Mouse (Mus musculus): ENCODE measurements around the gene Ush1c. TPM values are rescaled to one million over a fixed set of nuclear protein-coding genes. Genes with fewer than 3 reads are reported as not detected.

Ush1c gene
- polyA plus RNA-seq, 1 experiment from 2014 or later = 3.4 TPM

DNA sequence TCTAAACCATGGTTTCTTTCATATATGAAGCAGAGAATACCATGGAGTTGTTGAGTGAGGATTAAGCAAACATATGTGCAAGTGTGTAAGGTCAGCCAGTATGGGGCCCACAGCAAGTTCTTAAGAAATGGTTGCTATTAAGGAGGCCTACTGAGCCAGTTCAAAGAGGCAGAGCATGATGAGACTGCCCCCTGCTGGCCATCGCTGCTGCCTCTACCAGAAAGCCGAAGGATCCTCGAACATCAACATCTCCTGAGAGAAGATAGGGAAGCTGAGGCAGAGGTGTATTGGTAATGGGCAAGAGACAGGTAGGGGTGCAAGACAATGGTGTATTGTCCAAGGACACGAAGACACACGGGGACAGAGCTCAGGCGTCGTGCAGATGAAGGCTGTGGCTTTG is 12.1 kb downstream of the Ush1c start:
- DNase-seq (ENCODE audit: low spot score) (peak; percentile 82), ATAC-seq (ENCODE audit: insufficient number of reproducible peaks, low FRiP score, low TSS enrichment, low read depth) (no peak)
- H3K27me3 ChIP-seq (ENCODE audit: control insufficient read depth, insufficient read depth, low read length) = no peaks in the 10 kb centered on the region
- no peak overlapping the region for H3K27ac ChIP-seq (replicated peaks; ENCODE audit: low read depth, low read length)
- no peaks in the 10 kb centered on the region for H3K36me3 ChIP-seq (ENCODE audit: control insufficient read depth, insufficient read depth, low read length)
- H3K4me2 ChIP-seq (ENCODE audit: low read depth, severe bottlenecking) = no peak overlapping the region
- H3K9me3 ChIP-seq (ENCODE audit: control insufficient read depth, low read length) = no peaks in the 10 kb centered on the region
- H3K9ac ChIP-seq (ENCODE audit: low read length) = no peak overlapping the region
- no peaks in the 10 kb centered on the region for H3K4me1 ChIP-seq (ENCODE audit: control insufficient read depth, insufficient read depth, low read length)
- no peak overlapping the region for H3K4me3 ChIP-seq (ENCODE audit: low read depth, low read length)
- WGBS = 25% methylated on average over 7 of the region's 7 CpGs

DNA sequence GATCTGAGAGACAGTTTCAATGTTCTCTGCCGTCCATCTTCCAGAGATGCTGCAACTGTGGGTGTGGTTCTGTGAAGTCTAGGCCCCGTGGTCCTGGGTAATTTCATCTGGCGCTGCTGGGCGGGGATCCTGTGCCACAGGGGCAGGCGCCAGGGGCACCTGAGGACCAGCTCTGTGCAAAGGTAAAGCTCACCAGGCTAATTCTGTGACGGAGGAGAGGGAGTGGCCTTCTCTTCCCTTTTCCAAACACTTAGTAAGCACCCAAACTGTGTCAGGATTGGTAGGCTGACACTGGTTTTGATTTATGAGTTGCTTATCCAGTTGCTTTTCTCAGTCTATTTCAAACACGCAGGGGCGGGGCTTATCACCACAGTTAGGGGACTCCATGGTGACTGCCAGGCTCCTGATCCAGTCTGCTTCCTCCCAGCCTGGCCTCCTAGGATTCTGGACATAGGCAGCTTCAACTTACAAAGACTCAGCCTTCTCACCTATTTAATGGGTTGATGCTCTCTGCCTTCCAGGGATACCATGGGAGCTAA is 17.6 kb downstream of the Ush1c start:
- no peak overlapping the region for H3K4me2 ChIP-seq (ENCODE audit: low read depth, severe bottlenecking)
- H3K27ac ChIP-seq (replicated peaks; ENCODE audit: low read depth, low read length) = no peak overlapping the region
- WGBS = 69% methylated on average over 8 of the region's 8 CpGs
- H3K36me3 ChIP-seq (ENCODE audit: control insufficient read depth, insufficient read depth, low read length) = no peaks in the 10 kb centered on the region
- H3K9ac ChIP-seq (ENCODE audit: low read length) = no peak overlapping the region
- H3K4me1 ChIP-seq (ENCODE audit: control insufficient read depth, insufficient read depth, low read length) = no peaks in the 10 kb centered on the region
- H3K9me3 ChIP-seq (ENCODE audit: control insufficient read depth, low read length) = no peaks in the 10 kb centered on the region
- DNase-seq (ENCODE audit: low spot score) (no peak), ATAC-seq (ENCODE audit: insufficient number of reproducible peaks, low FRiP score, low TSS enrichment, low read depth) (no peak)
- no peaks in the 10 kb centered on the region for H3K27me3 ChIP-seq (ENCODE audit: control insufficient read depth, insufficient read depth, low read length)
- H3K4me3 ChIP-seq (ENCODE audit: low read depth, low read length) = no peak overlapping the region

DNA sequence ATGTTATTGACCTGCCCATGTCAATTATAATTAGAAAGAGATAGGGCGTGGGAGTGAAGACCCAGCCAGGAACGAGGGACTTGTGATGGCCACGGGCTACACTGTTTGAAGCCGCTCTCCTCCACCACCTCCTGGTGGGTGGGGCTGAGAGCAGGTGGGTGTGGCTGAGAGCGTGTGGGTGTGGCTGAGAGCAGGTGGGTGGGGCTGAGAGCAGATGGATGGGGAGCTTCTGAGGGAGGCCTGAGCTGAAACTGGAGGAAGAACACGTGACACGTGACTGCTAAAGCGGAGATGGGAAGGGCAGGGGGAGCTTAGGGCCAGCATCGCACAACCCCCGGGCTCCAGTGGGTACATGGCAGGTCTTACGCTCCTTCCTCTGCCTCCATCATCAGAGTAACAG is 19.9 kb downstream of the Ush1c start:
- Histone ChIP-seq H3K27me3 (ENCODE audit: control insufficient read depth, insufficient read depth, low read length) (no peaks in the 10 kb centered on the region), H3K27ac (replicated peaks; ENCODE audit: low read depth, low read length) (no peak overlapping the region), H3K4me1 (ENCODE audit: control insufficient read depth, insufficient read depth, low read length) (no peaks in the 10 kb centered on the region), H3K4me3 (ENCODE audit: low read depth, low read length) (no peak overlapping the region), H3K36me3 (ENCODE audit: control insufficient read depth, insufficient read depth, low read length) (no peaks in the 10 kb centered on the region), H3K9ac (ENCODE audit: low read length) (no peak overlapping the region), H3K4me2 (ENCODE audit: low read depth, severe bottlenecking) (no peak overlapping the region), H3K9me3 (ENCODE audit: control insufficient read depth, low read length) (no peaks in the 10 kb centered on the region)
- ATAC-seq (ENCODE audit: insufficient number of reproducible peaks, low FRiP score, low TSS enrichment, low read depth) (no peak), DNase-seq (ENCODE audit: low spot score) (peak; percentile 51)
- 9% methylated on average over 11 of the region's 11 CpGs for WGBS

DNA sequence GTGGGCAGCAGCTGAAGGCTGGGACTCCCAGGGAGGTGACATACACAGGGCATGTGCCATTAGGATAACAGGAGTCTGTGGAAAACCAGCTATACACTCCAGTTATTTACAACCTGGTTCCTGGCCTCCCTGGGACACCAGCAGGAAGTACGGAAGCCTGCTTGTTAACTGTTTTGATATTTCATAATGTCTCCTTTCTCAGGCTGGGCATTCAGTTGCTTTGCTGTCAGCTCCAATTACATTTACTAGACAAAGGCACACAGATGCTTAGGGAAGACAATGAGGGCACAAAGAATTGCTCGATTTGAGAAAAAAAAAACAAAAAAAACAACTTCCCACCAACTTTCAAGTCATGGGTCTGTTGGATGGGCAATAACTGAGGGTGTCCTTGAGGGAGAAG is 21.8 kb downstream of the Ush1c start:
- no peaks in the 10 kb centered on the region for H3K36me3 ChIP-seq (ENCODE audit: control insufficient read depth, insufficient read depth, low read length)
- no peak overlapping the region for H3K9ac ChIP-seq (ENCODE audit: low read length)
- 79% methylated on average over 2 of the region's 2 CpGs for WGBS
- no peak overlapping the region for H3K27ac ChIP-seq (replicated peaks; ENCODE audit: low read depth, low read length)
- no peak overlapping the region for H3K4me2 ChIP-seq (ENCODE audit: low read depth, severe bottlenecking)
- no peak for DNase-seq (ENCODE audit: low spot score)
- H3K4me1 ChIP-seq (ENCODE audit: control insufficient read depth, insufficient read depth, low read length) = no peaks in the 10 kb centered on the region
- no peak for ATAC-seq (ENCODE audit: insufficient number of reproducible peaks, low FRiP score, low TSS enrichment, low read depth)
- H3K27me3 ChIP-seq (ENCODE audit: control insufficient read depth, insufficient read depth, low read length) = no peaks in the 10 kb centered on the region
- no peak overlapping the region for H3K4me3 ChIP-seq (ENCODE audit: low read depth, low read length)
- no peaks in the 10 kb centered on the region for H3K9me3 ChIP-seq (ENCODE audit: control insufficient read depth, low read length)

DNA sequence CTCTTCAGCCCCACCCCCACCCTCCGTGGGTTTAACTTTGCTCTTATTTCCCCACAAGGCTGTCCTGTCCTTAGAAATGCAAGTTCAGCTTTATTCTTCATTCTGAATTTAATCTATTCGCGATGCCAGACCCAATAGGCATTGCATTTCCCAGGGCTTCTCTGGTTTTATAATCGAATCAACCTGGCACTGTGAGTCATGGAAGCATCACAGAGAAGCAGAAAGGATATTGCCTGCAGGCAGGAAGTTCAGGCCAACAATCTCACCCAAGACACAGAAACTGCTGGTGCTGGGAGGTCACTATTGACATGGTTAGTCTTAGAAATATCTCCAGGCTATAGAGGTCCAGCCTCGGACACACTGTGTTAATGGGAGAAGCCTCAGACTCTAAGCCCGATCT is 28.0 kb downstream of the Ush1c start:
- DNase-seq (ENCODE audit: low spot score) (no peak), ATAC-seq (ENCODE audit: insufficient number of reproducible peaks, low FRiP score, low TSS enrichment, low read depth) (no peak)
- H3K36me3 ChIP-seq (ENCODE audit: control insufficient read depth, insufficient read depth, low read length) = no peaks in the 10 kb centered on the region
- no peaks in the 10 kb centered on the region for H3K9me3 ChIP-seq (ENCODE audit: control insufficient read depth, low read length)
- no peaks in the 10 kb centered on the region for H3K4me1 ChIP-seq (ENCODE audit: control insufficient read depth, insufficient read depth, low read length)
- H3K9ac ChIP-seq (ENCODE audit: low read length) = no peak overlapping the region
- H3K4me2 ChIP-seq (ENCODE audit: low read depth, severe bottlenecking) = no peak overlapping the region
- 91% methylated on average over 6 of the region's 6 CpGs for WGBS
- H3K27ac ChIP-seq (replicated peaks; ENCODE audit: low read depth, low read length) = no peak overlapping the region
- H3K27me3 ChIP-seq (ENCODE audit: control insufficient read depth, insufficient read depth, low read length) = no peaks in the 10 kb centered on the region
- no peak overlapping the region for H3K4me3 ChIP-seq (ENCODE audit: low read depth, low read length)

DNA sequence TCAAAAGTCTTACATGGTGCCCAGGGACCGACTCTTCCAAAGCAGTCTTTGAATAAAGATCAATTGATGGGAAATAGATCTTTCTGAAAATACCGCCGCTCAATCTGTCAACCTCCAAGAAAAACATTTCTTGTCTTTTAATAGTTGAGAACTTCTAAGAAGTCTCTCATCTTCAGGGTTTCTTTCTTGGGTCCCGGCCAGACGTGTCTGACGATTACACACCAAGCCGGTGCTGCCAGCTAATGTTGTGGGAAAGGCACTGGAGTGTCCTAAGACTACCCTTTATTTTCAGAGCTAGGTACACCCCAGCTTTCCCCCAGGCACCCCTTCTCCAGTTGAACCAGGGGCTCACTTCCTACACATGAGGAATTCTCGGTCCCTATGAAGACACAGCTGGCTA is 30.2 kb downstream of the Ush1c start:
- Histone ChIP-seq H3K36me3 (ENCODE audit: control insufficient read depth, insufficient read depth, low read length) (no peaks in the 10 kb centered on the region), H3K9me3 (ENCODE audit: control insufficient read depth, low read length) (no peaks in the 10 kb centered on the region), H3K27ac (replicated peaks; ENCODE audit: low read depth, low read length) (no peak overlapping the region), H3K27me3 (ENCODE audit: control insufficient read depth, insufficient read depth, low read length) (no peaks in the 10 kb centered on the region), H3K4me3 (ENCODE audit: low read depth, low read length) (no peak overlapping the region), H3K4me1 (ENCODE audit: control insufficient read depth, insufficient read depth, low read length) (no peaks in the 10 kb centered on the region), H3K4me2 (ENCODE audit: low read depth, severe bottlenecking) (no peak overlapping the region), H3K9ac (ENCODE audit: low read length) (no peak overlapping the region)
- no peak for DNase-seq (ENCODE audit: low spot score)
- ATAC-seq (ENCODE audit: insufficient number of reproducible peaks, low FRiP score, low TSS enrichment, low read depth) = no peak
- WGBS = 92% methylated on average over 8 of the region's 8 CpGs

DNA sequence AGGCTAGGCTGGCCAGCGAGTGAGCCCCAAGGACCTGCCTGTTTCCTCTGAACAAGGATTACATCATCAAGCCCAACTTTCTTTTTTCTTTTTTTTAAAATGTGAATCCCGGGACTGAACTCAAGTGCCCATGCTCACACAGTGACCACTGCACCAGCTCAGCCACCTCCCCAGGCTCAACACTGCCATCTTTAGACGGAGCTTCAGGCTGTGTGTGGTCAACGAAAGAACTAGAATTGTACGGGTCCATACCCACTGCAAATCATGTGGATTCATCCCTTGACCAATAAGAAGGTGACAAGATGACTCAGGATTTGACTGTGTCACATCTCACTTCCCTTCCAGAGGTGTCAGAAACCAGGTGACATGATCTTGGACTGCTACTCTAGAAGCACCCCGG is 33.5 kb downstream of the Ush1c start:
- Histone ChIP-seq H3K27me3 (ENCODE audit: control insufficient read depth, insufficient read depth, low read length) (no peaks in the 10 kb centered on the region), H3K36me3 (ENCODE audit: control insufficient read depth, insufficient read depth, low read length) (no peaks in the 10 kb centered on the region), H3K9ac (ENCODE audit: low read length) (no peak overlapping the region), H3K4me3 (ENCODE audit: low read depth, low read length) (no peak overlapping the region), H3K27ac (replicated peaks; ENCODE audit: low read depth, low read length) (no peak overlapping the region), H3K4me1 (ENCODE audit: control insufficient read depth, insufficient read depth, low read length) (0 out of 2 replicates have a peak, but pooled peaks cover 3% of the 10 kb centered on the region), H3K9me3 (ENCODE audit: control insufficient read depth, low read length) (no peaks in the 10 kb centered on the region), H3K4me2 (ENCODE audit: low read depth, severe bottlenecking) (no peak overlapping the region)
- DNase-seq (ENCODE audit: low spot score) = no peak
- 85% methylated on average over 6 of the region's 6 CpGs for WGBS
- ATAC-seq (ENCODE audit: insufficient number of reproducible peaks, low FRiP score, low TSS enrichment, low read depth) = no peak

DNA sequence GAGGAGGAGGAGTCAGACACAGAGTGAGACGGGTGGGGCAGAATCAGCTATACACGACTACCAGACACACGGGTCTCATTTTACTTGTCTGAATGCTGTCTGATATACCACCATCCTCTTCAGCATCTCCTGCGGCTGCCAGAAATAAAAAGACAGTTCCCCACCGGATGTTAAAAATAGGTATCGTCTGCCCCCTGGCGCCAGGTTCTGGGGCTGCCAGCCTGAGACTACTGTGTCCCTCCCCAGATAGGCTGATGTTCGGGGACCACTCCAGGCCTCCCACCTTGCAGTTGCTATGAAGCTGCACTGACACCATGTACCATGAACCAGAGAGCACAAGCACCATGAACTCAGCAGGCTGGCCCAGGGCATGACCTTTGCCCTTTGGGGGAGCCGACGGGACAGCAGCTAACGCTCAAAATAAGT is 34.2 kb downstream of the Ush1c start:
- Histone ChIP-seq H3K27me3 (ENCODE audit: control insufficient read depth, insufficient read depth, low read length) (no peaks in the 10 kb centered on the region), H3K4me2 (ENCODE audit: low read depth, severe bottlenecking) (no peak overlapping the region), H3K36me3 (ENCODE audit: control insufficient read depth, insufficient read depth, low read length) (no peaks in the 10 kb centered on the region), H3K4me3 (ENCODE audit: low read depth, low read length) (no peak overlapping the region), H3K9me3 (ENCODE audit: control insufficient read depth, low read length) (no peaks in the 10 kb centered on the region), H3K9ac (ENCODE audit: low read length) (no peak overlapping the region), H3K4me1 (ENCODE audit: control insufficient read depth, insufficient read depth, low read length) (0 out of 2 replicates have a peak, but pooled peaks cover 3% of the 10 kb centered on the region), H3K27ac (replicated peaks; ENCODE audit: low read depth, low read length) (no peak overlapping the region)
- 43% methylated on average over 11 of the region's 11 CpGs for WGBS
- DNase-seq (ENCODE audit: low spot score) (peak; percentile 68), ATAC-seq (ENCODE audit: insufficient number of reproducible peaks, low FRiP score, low TSS enrichment, low read depth) (no peak)

DNA sequence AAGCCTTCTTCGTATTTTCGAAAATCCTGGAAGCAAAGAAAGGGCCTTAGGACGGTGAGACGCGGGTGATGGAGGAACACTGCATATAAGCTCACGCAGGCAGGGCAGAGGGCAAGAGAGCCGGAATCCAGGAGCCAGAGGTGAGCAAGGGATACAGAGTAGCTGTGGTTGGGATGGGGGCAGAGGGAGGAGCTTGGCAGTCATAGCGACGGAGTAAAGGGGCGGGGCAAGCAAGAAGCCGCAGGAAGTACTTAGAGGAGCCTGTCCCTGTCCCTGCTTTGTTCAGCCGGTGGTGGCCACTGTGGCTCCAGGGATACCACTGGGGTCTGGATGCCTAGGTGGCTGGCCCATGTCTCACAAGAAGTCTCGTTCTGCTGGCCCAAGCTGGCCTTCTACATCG is 36.7 kb downstream of the Ush1c start:
- Histone ChIP-seq H3K27ac (replicated peaks; ENCODE audit: low read depth, low read length) (no peak overlapping the region), H3K9me3 (ENCODE audit: control insufficient read depth, low read length) (no peaks in the 10 kb centered on the region), H3K4me3 (ENCODE audit: low read depth, low read length) (no peak overlapping the region), H3K36me3 (ENCODE audit: control insufficient read depth, insufficient read depth, low read length) (no peaks in the 10 kb centered on the region), H3K27me3 (ENCODE audit: control insufficient read depth, insufficient read depth, low read length) (no peaks in the 10 kb centered on the region), H3K9ac (ENCODE audit: low read length) (peak overlapping the region; percentile 43; the same call in 1 of the 2 replicates), H3K4me2 (ENCODE audit: low read depth, severe bottlenecking) (peak overlapping the region; percentile 31), H3K4me1 (ENCODE audit: control insufficient read depth, insufficient read depth, low read length) (0 out of 2 replicates have a peak, but pooled peaks cover 3% of the 10 kb centered on the region)
- ATAC-seq (ENCODE audit: insufficient number of reproducible peaks, low FRiP score, low TSS enrichment, low read depth) (0 out of 2 replicates have a peak, but pooled peaks have one; percentile 48), DNase-seq (ENCODE audit: low spot score) (peak; percentile 68)
- 18% methylated on average over 14 of the region's 14 CpGs for WGBS

Measured in limb, embryonic 11.5 days (tissue).